Mouse (Mus musculus) cerebellum, adult 9-11 months (tissue): ENCODE measurements around the gene Gm15080.
"Not testable (repeated sequence)": the region's sequence is repeated elsewhere in the genome, so short reads cannot be mapped to it uniquely, and the experiment has no call there.

Experiments
- DNase-seq: peaks from one replicate; pipeline ENCODE4 v3.0.0; 2022

Gene Gm15080

DNA sequence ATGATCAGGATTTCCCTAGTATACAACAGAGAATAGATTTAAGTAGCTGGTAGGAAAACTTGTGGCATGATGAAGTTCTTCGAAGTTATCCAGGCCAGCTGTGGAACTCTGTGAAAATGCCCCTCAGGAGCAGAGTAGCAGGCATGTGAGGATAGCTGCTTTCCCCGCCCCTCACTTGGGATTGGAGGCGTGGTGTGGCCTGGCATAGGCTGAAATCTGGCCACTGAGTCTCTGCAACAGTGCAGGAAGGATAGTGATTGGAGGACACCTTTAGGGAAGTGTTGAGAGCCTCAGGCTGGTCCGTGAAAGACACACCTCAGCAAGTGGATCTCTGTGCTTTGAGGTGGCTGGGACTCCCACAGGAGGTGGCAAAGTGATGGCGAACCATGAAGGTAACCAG, at the start of gene Gm15080:
Gm15080 (plus strand) TSS at position 301 of the 400 bp plus-strand sequence.
- DNase-seq, result not testable (repeated sequence)
